Mouse (Mus musculus): Measurements from ENCODE around the gene Mt2.
A peak's percentile ranks its signal among the peaks of the same experiment; 100 is the strongest.
"Not testable (repeated sequence)": the region's sequence is repeated elsewhere in the genome, so short reads cannot be mapped to it uniquely, and the experiment has no call there.

The Mt2 gene

DNA sequence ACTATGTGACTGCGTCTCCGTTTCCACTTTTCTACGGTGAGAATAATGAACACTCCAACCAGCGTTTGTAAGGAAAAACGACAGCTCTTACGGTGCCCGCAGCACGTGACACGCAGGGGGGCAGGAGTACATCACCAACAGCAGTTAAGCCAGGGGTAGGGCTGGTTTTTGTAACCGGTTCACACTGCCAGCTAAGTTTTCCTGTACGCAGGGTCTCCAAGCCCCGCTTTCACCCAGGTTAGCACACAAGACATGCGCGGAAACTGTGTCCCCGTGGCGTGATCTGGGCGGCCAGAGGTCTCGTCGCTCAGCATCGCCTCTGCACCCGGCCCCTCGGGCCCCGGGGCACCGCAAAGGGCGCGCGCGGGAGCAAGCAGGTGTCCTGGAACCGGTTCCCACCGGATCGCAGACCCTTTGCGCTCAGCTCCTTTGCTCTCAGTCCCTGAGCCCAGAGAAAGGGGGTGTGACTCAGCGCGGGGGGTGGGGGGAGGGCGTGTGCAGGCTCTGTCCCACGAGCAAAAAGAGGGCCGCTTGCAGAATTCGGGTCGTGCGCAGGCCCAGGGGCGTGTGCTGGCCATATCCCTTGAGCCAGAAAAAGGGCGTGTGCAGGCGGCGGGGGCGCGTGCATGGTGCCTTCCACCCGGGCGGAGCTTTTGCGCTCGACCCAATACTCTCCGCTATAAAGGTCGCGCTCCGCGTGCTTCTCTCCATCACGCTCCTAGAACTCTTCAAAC lies at the start of gene Mt2:
Mt2 (plus strand) TSS at position 590 of the 734 bp plus-strand sequence.
- DNase-seq (ENCODE audit: low read depth in 1 of 2, low spot score in 2 of 2): no peak

DNA sequence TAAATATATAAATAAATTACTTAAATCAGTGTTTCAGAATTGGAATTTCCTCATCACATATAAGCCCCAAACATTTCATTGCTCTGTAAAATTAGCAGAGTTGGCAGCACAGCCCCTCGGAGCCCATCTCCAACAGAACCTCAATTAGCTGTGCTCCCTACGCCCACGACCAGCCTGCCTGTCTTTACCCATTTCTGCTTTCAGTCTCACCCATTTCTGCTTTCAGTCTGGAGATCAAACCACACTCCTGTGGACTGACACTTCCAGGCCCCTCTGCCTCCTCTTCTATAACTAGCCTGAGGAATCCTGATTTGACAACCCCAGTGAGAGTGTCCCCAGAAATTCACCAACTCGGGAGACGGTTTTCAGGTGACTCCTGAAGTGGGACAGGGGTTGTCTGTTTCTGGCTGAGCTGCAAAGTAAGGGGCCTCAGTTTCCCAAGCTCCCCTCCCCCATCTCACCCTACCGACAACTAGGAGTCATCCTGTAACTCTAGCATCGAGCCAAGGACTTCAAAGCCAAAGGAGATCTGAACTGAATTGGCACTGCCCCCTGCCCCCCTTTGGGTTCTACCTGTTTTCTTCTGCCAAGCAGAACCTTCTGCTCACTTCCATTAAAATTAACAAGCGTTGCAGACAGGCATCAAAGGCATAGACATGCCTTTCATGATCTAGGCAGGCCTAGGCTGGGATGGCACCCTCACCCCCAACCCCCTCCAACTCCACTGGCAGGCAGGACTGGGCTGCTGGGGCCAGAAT lies 49.6 kb upstream of the Mt2 start:
- DNase-seq (ENCODE audit: low read depth in 1 of 2, low spot score in 2 of 2): no peak

DNA sequence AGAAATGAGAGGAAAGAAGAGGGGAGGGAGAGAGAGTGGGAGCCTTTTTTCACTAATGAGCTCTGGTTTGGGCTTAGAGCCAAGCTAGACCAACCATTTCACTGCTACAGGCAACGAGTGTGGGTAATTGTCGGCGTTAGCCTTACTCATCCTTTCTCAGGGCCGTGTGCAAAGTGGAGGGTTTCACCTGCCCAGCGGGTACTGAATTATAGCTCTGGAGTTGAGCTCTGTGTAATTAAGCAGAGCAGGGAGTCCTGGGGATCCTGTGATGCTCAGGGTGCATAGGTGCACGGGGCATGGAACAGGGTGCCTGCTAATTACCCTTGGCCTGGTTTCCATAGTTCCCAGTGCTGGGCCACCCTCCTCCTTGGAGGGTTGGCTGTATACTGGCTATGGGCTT lies 44.8 kb upstream of the Mt2 start:
- DNase-seq (ENCODE audit: low read depth in 1 of 2, low spot score in 2 of 2): no peak

DNA sequence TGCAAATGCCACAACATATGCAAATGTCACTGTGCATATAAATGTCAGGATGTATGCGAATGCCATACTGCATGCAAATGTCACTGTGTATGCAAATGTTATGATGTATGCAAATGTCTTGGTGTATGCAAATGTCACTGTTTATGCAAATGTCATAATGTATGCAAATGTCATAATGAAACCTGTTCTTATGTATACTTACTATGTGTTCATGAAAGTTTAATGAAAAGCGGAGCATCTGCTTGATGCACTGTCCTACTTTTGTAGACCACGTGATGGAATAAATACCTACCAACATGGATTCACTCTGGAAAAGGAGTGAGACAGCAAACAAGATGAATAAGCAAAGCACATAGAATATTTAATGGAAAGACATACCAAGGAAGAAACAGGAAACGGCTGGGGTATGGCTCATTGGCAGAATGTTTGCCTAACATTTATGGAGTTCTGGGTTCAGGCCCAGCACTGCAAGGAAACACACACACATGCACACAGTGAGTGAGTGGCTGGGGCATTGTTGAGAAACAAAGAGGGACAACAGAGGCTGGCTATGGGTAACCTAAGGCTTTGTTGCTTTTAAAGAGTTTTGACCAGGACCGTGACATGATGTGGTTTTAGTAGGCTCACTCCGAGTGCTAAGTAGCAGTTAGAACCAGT lies 43.2 kb upstream of the Mt2 start:
- no peak for DNase-seq (ENCODE audit: low read depth in 1 of 2, low spot score in 2 of 2)

DNA sequence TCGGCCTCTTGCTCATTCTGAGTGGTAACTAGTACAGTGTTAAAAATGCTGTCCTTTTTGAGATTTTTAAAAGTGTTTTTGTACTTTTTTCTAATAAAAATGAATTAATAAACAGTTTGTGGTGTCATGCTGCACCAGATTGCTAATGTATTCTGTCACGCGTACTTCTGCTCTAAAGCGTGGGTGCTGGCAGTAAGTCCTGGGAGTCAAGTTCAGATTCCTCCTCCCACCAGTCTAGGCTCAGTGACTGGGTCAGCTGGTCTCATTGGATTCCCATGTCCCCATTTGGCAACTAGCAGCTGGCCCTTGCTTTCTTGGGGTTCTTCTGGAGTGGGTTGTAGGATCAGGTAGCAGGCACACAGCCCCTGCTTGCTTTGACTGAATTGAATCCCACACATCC lies 42.3 kb upstream of the Mt2 start:
- DNase-seq (ENCODE audit: low read depth in 1 of 2, low spot score in 2 of 2): no peak

DNA sequence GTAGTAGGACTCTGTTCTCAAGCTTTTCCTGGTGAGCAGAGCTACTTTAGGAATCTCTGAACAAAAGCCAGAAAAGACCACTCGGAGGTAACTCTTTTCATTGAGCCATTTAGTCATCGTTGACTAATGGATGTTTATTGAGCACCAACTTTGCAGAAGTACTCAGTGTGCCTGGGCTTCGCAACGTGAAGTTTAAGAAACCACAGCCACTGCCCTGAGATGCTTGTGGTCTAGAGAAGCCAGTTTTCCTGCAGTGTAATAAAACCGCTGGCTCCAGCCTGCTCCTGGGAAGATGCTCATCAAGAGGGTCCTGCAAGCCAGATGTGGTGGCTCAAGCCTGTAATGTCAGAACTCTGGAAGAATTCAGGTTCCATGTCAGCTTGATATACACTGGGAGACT lies 40.4 kb upstream of the Mt2 start:
- no peak for DNase-seq (ENCODE audit: low read depth in 1 of 2, low spot score in 2 of 2)

DNA sequence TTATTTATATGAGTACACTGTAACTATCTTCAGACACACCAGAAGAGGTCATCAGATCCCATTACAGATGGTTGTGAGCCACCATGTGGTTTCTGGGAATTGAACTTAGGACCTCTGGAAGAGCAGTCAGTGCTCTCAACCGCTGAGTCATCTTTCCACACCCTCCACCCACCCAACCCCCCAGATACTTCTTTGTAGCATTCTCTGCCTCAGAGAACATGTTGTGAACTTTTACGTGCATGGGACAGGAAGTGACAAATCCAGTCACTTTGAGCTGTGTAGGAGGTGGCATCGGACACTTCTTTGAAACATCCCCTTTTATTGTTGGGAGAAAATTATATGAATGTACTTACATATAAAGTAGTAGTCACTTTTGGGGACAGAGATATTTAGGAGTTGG lies 37.9 kb upstream of the Mt2 start:
- not testable (repeated sequence) for DNase-seq (ENCODE audit: low read depth in 1 of 2, low spot score in 2 of 2)

DNA sequence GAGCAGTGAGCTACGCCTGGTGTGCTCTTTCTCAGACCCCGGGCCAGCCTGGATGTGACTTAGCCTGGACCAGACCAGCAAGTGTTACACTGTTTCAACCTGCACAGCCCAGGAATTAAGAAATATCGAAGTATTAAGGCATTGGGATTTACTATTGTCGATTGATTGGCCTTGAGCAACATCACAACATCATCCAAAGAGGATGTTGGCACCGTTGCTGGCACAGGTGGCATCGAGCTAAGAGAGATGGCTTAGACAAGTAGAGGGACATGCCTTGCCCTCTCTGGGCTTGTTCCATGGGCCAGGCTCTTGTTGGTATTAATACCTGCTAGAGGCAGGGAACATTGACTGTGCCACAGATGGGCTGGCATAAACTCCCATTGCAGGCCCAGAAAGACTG lies 36.9 kb upstream of the Mt2 start:
- no peak for DNase-seq (ENCODE audit: low read depth in 1 of 2, low spot score in 2 of 2)

DNA sequence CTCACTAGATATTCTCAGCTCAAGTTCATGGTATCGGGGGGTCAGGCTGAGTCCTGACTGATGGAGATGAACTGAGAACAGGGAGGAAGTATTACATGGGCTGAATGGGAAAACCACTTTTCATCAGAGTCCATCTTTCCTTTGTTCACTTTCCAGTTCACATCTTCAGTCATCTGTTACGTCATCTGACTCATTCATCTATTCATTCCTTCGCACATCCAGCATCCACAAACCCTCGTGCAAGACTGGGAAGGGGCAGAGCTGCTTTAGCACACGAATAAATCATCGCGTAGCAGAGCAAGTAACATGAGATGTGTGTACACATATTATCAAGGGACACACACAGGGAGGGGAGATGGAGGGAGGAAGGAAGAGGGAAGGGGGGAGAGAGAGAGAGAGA lies 36.3 kb upstream of the Mt2 start:
- DNase-seq (ENCODE audit: low read depth in 1 of 2, low spot score in 2 of 2): no peak

DNA sequence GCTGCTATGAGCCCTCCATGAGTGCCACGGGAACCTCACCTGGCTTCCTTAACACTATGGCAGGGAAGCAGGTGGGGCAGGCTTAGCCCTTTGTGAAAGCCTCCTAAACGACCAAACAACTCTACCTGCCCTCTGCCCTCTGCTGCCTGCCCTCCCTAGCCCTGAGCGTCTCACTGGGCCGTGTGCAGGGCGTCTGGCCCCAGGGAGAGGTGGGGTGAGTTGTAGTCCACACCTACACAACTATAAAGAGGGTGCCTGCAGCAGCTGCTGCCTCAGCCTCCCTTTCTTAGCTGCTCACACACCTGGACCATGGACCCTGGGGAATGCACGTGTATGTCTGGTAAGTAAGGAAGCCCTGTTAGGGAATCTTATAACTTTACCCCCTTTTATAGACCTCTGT lies 35.5 kb upstream of the Mt2 start, which contains the start of gene Mt4:
Mt4 (plus strand) TSS at position 265 of the 400 bp plus-strand sequence.
- DNase-seq (ENCODE audit: low read depth in 1 of 2, low spot score in 2 of 2): no peak

DNA sequence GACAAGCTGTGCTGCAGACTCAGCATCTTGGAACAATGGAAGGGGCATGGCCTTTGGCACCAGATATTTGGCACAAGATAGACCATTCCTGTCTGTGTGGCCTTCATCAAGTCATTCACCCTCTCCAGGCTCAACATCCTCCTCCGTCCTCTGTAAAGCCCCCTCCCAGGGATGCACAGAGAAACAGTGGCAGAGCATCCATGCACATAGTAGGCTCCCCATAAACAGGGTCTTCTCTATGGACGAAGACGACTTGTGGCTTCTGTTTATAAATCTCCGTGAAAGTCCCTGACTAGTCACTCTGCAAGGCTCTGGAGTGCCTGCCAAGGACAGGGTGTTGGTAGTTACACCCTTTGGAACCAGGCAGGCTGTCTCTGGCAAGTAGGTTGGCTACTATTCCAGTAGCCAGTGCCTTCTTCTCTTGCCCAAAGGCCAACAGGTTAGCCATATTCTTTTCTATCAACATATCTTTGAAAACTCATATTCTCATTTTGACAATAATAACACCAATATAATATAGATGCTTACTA lies 32.1 kb upstream of the Mt2 start:
- no peak for DNase-seq (ENCODE audit: low read depth in 1 of 2, low spot score in 2 of 2)

DNA sequence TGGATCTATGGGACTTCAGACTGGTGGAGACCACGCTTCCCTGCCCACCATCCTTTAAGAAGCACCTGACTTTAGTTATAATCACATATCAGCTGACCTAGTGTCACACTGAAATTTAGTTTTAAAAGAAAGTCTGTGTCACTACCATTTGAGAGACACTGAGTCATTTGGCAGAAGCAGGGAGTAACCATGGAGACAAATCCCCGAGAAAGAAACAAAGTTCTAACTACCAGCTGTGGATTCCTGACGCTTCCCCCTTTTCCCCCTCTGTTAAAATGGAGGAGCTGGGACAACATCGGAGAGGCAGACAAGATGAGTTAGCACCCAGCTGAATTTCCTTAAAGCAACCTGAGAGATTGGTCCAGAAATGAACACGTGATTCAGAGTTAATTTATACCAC lies 24.2 kb upstream of the Mt2 start:
- no peak for DNase-seq (ENCODE audit: low read depth in 1 of 2, low spot score in 2 of 2)

DNA sequence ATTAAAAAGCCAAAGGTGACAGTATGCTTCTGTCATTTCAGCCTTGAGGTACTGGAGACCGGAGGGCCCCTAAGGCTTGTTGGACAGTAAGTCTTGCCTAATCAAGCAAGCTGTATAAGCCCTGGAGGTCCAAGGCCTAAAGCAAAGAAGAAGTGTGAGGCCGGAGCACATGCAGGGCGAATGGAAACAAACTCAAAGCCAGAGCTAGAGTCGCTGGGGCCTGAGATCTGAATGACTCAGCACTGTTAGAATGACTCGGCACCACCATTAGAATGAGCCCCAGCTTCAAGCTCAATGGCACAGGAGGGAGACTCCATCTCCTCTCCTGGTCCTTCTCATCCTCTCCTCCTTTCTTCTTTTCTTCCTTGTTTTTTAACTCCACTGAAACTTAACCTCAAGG lies 21.5 kb upstream of the Mt2 start:
- no peak for DNase-seq (ENCODE audit: low read depth in 1 of 2, low spot score in 2 of 2)

DNA sequence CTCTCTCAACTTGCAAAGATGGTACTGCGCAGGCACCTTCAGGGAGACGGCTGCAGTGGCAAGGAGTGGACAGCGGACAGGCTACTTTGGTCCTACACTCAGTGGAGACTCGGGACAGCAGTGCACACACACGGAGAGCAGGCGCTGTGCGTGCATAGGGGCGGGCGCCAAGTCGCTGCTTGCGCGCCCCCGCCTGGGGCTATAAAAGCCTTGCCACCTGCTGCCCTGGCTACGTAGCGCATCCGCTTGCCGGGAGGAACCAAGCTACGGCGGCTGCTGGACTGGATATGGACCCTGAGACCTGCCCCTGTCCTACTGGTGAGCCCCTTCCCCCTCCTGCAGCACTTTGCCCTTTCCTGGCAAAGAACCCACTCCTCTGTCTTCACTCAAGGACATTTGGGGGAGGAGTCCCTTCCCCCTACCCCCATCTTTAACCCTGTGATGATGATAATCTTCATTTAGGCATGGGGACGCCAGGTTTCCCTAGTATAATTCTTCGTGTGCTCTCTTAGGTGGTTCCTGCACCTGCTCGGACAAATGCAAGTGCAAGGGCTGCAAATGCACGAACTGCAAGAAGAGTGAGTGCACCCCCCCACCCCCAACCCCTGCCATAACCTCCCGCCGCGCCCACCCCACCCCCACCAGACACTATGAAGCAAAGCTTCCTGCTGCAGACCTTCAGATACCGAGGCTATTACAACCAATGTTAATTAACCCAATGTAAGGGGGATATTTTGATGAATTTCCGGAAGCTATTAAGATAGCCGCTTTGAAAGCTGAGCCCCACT lies 19.8 kb upstream of the Mt2 start, which contains the start of gene Mt3:
Mt3 (plus strand) TSS at position 95 of the 788 bp plus-strand sequence.
- DNase-seq (ENCODE audit: low read depth in 1 of 2, low spot score in 2 of 2): no peak

DNA sequence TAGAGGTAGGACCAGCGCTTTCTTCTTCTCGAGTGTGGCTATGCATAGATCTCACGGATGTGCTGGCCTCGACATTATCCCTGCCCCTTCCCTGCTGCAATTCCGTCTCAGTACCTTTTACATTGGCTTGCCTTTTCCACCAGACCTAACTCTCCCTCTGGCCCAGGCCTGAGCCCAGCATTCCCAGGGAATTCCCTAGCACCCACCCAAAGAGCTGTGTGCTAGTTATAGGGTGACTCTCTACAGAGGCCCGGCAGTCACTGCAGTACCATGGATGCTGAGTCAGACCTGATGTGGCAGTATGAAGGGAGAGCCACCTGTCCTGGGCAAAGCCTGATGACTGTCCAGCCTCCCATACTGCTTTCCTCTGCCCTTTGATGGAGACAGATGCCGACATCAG lies 19.0 kb upstream of the Mt2 start:
- no peak for DNase-seq (ENCODE audit: low read depth in 1 of 2, low spot score in 2 of 2)

DNA sequence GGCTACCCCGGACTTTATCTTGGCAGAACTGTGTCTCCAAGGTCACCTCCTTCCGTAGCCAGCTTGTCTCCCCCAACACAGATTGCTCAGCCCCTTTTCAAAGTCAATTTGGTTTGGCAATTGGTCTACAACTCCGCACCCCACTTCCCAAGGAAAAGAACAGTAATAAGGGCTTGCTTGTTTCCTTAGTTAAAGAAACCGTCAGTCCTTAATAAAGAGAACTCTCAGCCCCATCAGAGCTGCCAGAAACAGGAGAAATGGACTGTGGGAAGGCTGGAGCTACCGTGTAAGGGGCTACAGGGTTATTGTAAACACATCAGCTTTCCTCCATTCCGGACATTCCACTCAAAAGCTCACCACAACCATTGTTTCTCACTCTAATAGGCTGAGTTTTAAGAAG lies 17.9 kb upstream of the Mt2 start:
- no peak for DNase-seq (ENCODE audit: low read depth in 1 of 2, low spot score in 2 of 2)

DNA sequence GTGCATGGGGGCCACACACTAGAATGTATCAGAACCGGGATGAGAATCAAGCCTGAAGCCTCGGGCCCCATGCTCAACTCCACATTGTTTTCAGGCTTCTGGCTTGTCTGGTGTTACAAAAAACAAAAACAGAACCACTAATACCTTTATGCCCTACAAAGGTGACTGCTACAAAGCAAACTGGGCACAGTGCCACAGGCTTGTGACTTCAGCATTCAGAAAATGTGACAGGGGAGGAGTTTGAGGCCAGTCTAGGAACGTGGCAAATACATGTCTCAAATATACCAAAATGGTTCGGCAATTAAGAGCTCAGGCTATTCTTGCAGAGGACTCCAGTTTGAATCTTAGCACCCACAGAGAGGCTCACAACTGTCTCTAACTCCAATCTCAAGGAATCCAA lies 16.4 kb upstream of the Mt2 start:
- no peak for DNase-seq (ENCODE audit: low read depth in 1 of 2, low spot score in 2 of 2)

DNA sequence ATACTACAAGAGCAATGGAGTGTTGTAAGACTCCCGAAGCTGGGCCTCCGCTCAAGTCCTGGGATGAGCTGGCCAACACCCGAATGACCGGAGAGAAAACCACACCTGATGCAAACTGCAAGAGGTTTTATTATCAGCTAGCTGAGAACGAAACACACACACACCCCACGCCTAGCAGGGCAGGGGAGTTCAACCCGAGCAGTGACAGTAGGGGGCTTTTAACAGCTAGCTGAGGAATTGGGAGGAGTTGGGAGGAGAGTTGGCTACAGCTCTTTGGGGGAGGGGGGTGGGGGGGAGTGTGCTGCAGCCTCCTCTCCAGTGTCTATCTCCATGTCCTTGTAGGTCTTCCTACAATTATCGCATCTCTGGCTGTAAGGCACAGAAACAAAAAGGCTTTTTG lies 6.7 kb upstream of the Mt2 start:
- not testable (repeated sequence) for DNase-seq (ENCODE audit: low read depth in 1 of 2, low spot score in 2 of 2)

DNA sequence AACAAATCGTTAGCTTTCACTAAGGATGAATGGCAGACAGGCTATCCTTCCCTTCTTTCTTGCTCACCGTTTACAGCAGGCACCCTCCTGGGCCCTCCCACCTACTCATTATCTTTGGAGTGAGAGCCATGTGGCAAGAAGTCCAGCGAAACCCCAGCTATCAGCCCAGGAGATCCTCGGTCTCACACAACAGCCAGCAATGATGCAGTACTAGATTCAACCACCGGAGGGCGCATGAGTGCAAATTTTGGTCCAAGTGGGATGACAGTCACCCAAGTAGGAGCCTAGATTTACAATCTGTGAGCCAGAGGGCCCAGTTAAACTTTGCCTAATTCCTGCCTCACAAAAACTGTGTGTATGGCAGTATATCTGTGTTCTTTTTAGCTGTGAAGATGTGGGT lies 5.2 kb upstream of the Mt2 start:
- DNase-seq (ENCODE audit: low read depth in 1 of 2, low spot score in 2 of 2): peak; percentile 48 to 78

DNA sequence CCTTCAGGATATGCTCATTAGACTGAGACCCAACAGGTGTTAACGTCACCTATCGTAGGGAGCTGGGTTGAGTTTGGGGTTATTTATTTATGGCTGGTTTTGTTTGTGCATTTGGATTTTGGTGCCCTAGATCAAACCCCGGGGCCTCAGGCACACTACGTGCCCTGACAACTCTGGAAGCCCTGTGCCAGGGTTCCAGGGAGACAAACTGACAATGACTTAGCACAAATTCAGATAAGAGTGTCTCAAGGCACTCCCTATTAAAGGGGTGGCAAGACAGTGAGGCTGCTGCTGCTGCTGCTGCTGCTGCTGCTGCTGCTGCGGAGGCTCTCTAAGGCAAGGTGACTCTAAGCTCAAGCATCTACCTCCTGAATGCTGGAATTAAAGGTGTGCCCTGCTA lies 2.9 kb upstream of the Mt2 start:
- DNase-seq (ENCODE audit: low read depth in 1 of 2, low spot score in 2 of 2): no peak

DNA sequence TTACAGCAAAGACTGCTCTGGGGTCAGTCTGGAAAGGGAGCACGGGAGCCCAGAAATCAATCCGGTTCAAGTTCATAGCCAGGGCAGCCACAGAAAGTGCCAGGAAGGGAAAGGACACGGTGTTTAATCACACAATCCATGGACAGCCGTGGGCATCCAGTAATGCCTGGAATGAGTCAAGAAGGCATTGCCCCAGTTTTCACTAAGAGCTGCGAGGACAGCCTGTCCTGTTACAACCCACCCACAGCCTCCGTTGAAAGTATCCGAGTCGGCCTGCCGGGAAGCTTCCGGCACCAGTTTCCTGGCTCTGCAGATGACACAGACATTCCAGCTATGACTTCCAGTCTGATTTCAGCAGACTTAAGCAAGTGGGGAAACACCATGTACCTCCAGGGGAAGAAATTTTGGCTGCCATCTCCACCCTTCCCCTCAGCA lies 1.1 kb upstream of the Mt2 start:
- no peak for DNase-seq (ENCODE audit: low read depth in 1 of 2, low spot score in 2 of 2)

Measured in monocyte, adult 2 months (primary cell).